Mouse (Mus musculus): ENCODE measurements at regions not wholly inside any gene's neighbourhood (a gene's known extent, or its start where the extent isn't known, plus 50 kb on each side); places are given as distances from the start of the nearest gene placed in this dataset.
A peak's percentile ranks its signal among the peaks of the same experiment; 100 is the strongest.

DNA sequence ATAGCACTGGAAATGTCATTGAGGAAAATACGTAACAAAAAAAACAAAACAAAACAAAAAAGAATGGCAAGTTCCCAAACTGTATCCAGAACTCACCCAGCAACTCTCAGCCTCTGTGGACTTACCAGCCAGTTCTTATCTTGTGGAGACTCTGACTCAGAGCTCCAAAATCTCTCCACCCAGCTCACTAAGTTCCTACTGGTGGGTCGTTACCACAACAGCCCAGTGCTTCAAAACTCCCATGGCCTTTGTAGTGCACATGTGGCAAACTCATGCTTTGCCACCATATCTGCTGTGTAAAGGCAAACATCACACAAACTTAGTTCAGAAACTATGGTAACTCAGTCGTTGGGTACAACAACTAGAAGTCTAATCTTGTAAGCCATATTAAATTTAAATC lies 71.0 kb upstream of the Nrip1 start:
- no peak overlapping the region for H3K4me3 ChIP-seq (replicated peaks; ENCODE audit: low read length)
- no peaks in the 10 kb centered on the region for H3K4me1 ChIP-seq (replicated peaks; ENCODE audit: control insufficient read depth, insufficient read depth, low read length)
- no peak for DNase-seq (ENCODE audit: low spot score)
- H3K27ac ChIP-seq = no peak overlapping the region
- no peak overlapping the region for H3K9ac ChIP-seq
- no peaks in the 10 kb centered on the region for H3K36me3 ChIP-seq (replicated peaks; ENCODE audit: control insufficient read depth, insufficient read depth)
- no peaks in the 10 kb centered on the region for H3K9me3 ChIP-seq (ENCODE audit: control insufficient read depth, low read length)
- 86% methylated on average over 3 of the region's 3 CpGs for WGBS
- no peak overlapping the region for H3K4me2 ChIP-seq (replicated peaks)
- no peak for ATAC-seq (ENCODE audit: low FRiP score)
- H3K27me3 ChIP-seq (ENCODE audit: control insufficient read depth, insufficient read depth, low read length) = no peaks in the 10 kb centered on the region

DNA sequence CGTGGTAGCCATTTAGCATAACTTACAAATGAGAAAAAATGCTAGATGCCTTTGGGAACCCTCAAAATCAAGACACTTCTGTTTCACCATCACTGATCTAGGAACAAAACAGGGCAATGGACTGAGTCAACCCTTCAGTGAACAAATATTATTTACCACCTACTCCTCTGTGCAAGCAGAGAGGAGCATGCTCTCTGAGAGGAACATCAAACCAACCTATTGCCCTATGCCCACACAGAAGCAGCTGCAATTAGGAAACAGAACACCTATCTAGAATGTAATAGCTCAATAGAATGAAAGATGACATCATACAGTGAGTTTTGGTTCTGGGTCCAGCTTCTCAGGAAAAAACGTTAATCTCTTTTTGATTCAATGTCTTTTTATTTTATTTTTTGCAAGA lies 69.0 kb upstream of the Nrip1 start:
- no peak overlapping the region for H3K27ac ChIP-seq
- H3K9me3 ChIP-seq (ENCODE audit: control insufficient read depth, low read length) = no peaks in the 10 kb centered on the region
- H3K4me1 ChIP-seq (replicated peaks; ENCODE audit: control insufficient read depth, insufficient read depth, low read length) = no peaks in the 10 kb centered on the region
- no peaks in the 10 kb centered on the region for H3K27me3 ChIP-seq (ENCODE audit: control insufficient read depth, insufficient read depth, low read length)
- H3K4me2 ChIP-seq (replicated peaks) = no peak overlapping the region
- no peak for ATAC-seq (ENCODE audit: low FRiP score)
- no peak overlapping the region for H3K9ac ChIP-seq
- H3K4me3 ChIP-seq (replicated peaks; ENCODE audit: low read length) = no peak overlapping the region
- DNase-seq (ENCODE audit: low spot score) = no peak
- WGBS = 94% methylated on average over 2 of the region's 2 CpGs
- H3K36me3 ChIP-seq (replicated peaks; ENCODE audit: control insufficient read depth, insufficient read depth) = no peaks in the 10 kb centered on the region

DNA sequence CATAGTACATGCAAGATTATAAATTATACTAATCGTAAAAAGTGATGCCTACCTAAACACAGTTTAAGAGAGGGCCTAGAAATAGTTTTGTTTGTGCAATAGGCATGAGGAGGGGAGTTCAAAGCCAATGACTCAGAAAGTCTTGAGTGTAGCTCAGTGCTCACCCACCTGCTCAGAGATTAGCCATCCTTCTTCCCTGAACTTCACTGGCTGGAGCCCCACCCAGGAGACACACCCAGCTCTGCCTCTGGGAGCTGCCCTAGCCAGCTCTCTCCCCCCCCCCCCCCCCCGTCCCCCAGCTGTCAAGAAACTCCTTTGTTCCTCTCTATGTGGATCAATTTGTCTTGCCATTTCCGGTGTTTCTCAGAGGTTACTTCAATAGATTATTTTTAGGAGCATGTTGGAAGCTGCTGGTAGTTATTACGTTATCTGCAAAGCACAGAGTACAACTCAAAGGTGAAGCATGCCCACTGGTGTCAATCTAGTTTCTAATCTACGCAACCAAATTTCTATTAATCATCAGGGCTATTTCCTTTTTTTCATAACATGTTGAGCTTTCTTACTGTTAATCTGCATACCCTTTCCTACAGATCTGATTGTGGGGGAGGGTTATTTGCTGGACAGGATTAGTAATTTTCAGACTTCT lies 68.3 kb upstream of the Nrip1 start:
- no peak overlapping the region for H3K27ac ChIP-seq
- no peak overlapping the region for H3K9ac ChIP-seq
- no peak overlapping the region for H3K4me3 ChIP-seq (replicated peaks; ENCODE audit: low read length)
- no peak for ATAC-seq (ENCODE audit: low FRiP score)
- no peaks in the 10 kb centered on the region for H3K4me1 ChIP-seq (replicated peaks; ENCODE audit: control insufficient read depth, insufficient read depth, low read length)
- H3K27me3 ChIP-seq (ENCODE audit: control insufficient read depth, insufficient read depth, low read length) = no peaks in the 10 kb centered on the region
- H3K4me2 ChIP-seq (replicated peaks) = no peak overlapping the region
- DNase-seq (ENCODE audit: low spot score) = no peak
- H3K9me3 ChIP-seq (ENCODE audit: control insufficient read depth, low read length) = no peaks in the 10 kb centered on the region
- no peaks in the 10 kb centered on the region for H3K36me3 ChIP-seq (replicated peaks; ENCODE audit: control insufficient read depth, insufficient read depth)
- 56% methylated on average over 5 of the region's 5 CpGs for WGBS

DNA sequence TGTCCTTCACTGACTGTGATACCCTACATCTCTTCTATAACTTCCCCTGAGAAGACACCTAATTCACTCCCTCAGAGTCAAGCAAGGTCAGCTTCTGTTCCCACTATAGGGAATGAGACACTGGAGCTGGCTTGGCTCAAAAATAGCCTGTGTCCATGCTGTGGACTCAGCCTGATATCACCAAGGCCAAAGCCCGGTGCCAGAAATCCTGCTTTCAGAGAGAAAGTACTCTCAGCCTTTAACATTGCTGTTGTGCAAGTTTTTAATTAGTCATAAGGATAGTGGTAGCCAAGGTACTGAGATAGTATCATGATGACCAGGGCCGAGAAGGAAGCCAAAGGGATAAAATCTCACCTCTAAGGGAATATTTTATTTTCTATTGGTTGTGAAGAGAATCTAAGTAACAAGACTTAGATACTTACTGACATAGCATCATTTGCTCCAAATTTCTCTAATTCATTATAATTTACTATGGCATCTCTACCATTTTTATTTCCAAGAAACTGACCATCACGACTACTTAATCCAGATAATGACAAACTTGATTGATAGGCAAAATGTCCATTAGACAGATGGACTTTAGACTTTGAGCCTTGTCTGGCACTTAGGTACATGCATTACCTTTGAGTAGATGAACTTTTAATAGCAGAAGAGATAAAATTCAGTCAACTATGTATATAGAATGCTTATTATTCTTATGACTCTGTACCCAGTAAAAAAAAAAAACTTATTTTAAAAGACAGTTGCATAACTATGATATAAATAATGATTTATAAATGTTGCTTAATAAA lies 64.7 kb upstream of the Nrip1 start:
- no peaks in the 10 kb centered on the region for H3K4me1 ChIP-seq (replicated peaks; ENCODE audit: control insufficient read depth, insufficient read depth, low read length)
- DNase-seq (ENCODE audit: low spot score) = no peak
- H3K9ac ChIP-seq = no peak overlapping the region
- no peaks in the 10 kb centered on the region for H3K36me3 ChIP-seq (replicated peaks; ENCODE audit: control insufficient read depth, insufficient read depth)
- H3K27ac ChIP-seq = no peak overlapping the region
- H3K27me3 ChIP-seq (ENCODE audit: control insufficient read depth, insufficient read depth, low read length) = no peaks in the 10 kb centered on the region
- H3K4me3 ChIP-seq (replicated peaks; ENCODE audit: low read length) = no peak overlapping the region
- 93% methylated on average over 3 of the region's 3 CpGs for whole genome bisulfite sequencing
- ATAC-seq (ENCODE audit: low FRiP score) = no peak
- H3K4me2 ChIP-seq (replicated peaks) = no peak overlapping the region
- no peaks in the 10 kb centered on the region for H3K9me3 ChIP-seq (ENCODE audit: control insufficient read depth, low read length)

DNA sequence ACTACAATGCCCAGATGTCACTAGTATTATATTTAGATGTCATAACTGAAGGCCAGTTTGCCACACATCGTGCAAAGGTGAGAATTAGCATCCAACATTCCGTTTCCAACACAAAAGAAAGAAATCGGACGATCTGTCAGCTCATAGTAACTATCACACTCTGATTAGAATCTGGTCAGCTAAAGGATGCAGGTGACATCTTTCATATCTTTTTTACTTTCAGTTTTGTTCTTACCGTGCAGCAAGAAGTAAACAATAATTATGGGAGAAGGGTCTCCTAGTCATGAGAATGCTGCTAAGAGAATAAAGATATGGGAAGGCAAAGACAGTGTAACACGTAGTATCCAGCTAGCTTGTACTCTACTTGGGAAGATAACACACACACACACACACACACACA lies 62.7 kb upstream of the Nrip1 start:
- 91% methylated on average over 6 of the region's 6 CpGs for WGBS
- no peak overlapping the region for H3K27ac ChIP-seq
- no peaks in the 10 kb centered on the region for H3K27me3 ChIP-seq (ENCODE audit: control insufficient read depth, insufficient read depth, low read length)
- no peak overlapping the region for H3K4me2 ChIP-seq (replicated peaks)
- DNase-seq (ENCODE audit: low spot score) (no peak), ATAC-seq (ENCODE audit: low FRiP score) (no peak)
- H3K9ac ChIP-seq = no peak overlapping the region
- H3K4me3 ChIP-seq (replicated peaks; ENCODE audit: low read length) = no peak overlapping the region
- H3K9me3 ChIP-seq (ENCODE audit: control insufficient read depth, low read length) = no peaks in the 10 kb centered on the region
- H3K4me1 ChIP-seq (replicated peaks; ENCODE audit: control insufficient read depth, insufficient read depth, low read length) = no peaks in the 10 kb centered on the region
- no peaks in the 10 kb centered on the region for H3K36me3 ChIP-seq (replicated peaks; ENCODE audit: control insufficient read depth, insufficient read depth)

DNA sequence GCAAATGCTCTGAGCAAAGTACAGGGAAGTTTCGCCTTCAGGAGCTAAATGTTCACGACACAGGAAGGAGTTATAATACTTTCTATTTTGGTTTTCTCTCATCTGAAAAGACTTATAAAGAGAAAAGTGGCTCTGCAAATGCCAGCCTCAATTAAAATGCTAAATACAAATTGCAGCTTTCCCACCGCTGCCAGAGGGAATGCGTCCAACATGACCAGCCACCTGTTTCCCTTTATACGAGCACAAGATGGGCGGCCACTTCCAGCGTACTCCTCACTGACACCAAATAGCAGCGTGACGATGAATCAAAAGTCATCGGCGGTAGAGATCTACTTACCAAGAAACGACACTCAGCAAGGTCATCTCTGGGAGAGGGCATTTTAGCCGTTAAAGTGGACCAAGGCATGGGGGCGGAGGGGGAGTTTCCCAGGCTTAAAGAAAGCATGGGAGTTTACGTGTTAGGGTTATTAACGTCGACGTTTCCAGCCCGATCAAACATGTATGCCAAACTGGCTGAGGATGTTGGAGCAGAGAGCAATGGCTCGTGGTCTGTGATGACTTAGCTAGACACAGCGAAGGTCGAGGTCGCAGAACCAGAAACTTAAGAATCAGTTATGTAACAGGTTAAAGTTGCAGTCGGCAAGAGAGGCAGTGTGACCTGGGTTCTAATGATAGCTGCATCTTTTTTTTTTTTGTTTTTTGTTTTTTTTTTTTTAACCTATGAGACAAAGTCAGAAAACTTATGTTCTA lies 59.6 kb upstream of the Nrip1 start:
- Histone ChIP-seq H3K27ac (no peak overlapping the region), H3K9me3 (ENCODE audit: control insufficient read depth, low read length) (no peaks in the 10 kb centered on the region), H3K27me3 (ENCODE audit: control insufficient read depth, insufficient read depth, low read length) (no peaks in the 10 kb centered on the region), H3K4me2 (replicated peaks) (no peak overlapping the region), H3K4me1 (replicated peaks; ENCODE audit: control insufficient read depth, insufficient read depth, low read length) (no peaks in the 10 kb centered on the region), H3K9ac (no peak overlapping the region), H3K4me3 (replicated peaks; ENCODE audit: low read length) (no peak overlapping the region), H3K36me3 (replicated peaks; ENCODE audit: control insufficient read depth, insufficient read depth) (no peaks in the 10 kb centered on the region)
- DNase-seq (ENCODE audit: low spot score) (no peak), ATAC-seq (ENCODE audit: low FRiP score) (no peak)
- 83% methylated on average over 24 of the region's 24 CpGs for WGBS

DNA sequence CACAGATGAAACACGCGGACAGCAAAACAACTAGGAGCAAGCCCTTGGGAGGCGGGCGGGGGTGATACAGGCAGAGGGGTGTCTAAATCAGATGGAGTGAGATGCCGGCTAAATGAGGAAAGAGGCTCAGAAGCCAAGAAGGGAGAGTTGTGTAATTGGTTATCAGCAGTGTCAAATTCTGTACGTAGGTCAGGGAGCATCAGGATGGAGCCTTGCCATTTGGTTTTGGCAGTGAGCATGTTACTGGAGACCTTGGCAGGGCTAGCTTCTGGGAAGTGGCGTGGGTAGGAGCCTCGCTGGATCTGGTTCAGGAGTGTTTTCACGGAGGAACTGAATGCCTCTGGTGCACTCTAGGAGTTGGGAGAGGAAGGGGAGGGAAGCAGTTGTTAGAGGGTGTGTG lies 58.7 kb upstream of the Nrip1 start:
- Histone ChIP-seq H3K36me3 (replicated peaks; ENCODE audit: control insufficient read depth, insufficient read depth) (no peaks in the 10 kb centered on the region), H3K4me1 (replicated peaks; ENCODE audit: control insufficient read depth, insufficient read depth, low read length) (no peaks in the 10 kb centered on the region), H3K4me3 (replicated peaks; ENCODE audit: low read length) (no peak overlapping the region), H3K27ac (no peak overlapping the region), H3K27me3 (ENCODE audit: control insufficient read depth, insufficient read depth, low read length) (no peaks in the 10 kb centered on the region), H3K4me2 (replicated peaks) (no peak overlapping the region), H3K9ac (no peak overlapping the region), H3K9me3 (ENCODE audit: control insufficient read depth, low read length) (no peaks in the 10 kb centered on the region)
- 85% methylated on average over 9 of the region's 9 CpGs for WGBS
- ATAC-seq (ENCODE audit: low FRiP score) (peak; percentile 31; the same call in 1 of the 2 replicates), DNase-seq (ENCODE audit: low spot score) (no peak)

DNA sequence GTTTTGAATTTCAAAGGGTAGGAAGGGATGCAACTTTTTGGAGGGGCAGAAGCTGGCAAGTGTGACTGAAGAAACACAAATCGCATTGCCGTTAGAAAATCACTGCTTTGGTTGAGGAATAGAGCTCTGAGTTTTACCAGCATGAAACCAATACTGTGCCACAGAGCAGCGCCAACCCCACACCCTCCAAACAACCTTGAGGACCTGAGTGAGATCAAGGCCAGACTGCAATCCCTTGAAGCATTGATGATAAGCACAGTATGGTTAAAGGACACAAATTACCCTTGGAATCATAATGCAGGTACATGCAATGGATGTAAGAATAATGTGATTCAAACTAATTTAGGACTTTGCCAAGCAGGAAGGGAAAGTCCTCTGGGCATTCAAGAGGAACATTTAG lies 55.5 kb upstream of the Nrip1 start:
- WGBS = 91% methylated on average over 3 of the region's 3 CpGs
- H3K4me2 ChIP-seq (replicated peaks) = no peak overlapping the region

DNA sequence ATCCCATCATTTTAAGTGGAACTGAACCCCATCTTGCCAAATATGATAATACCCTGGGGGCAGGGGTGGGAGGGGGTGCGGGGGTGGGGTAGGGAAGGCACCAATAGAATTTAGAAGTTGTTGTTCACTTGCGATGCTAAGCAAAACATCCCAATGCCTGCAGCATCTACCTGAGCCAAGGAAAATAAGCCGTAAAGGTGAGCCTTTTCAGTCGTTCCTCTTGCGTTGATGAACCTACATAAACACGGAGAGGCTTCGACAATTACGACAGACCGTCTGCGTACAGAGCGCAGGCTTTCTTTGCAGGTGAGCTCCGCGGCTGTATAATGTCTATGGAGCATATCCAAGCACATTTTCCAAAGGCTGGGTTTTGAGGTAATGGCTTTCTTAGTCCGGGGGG lies 50.3 kb upstream of the Nrip1 start:
- Histone ChIP-seq H3K4me3 (replicated peaks; ENCODE audit: low read length) (no peak overlapping the region), H3K27me3 (ENCODE audit: control insufficient read depth, insufficient read depth, low read length) (no peaks in the 10 kb centered on the region), H3K9ac (no peak overlapping the region), H3K27ac (no peak overlapping the region), H3K4me2 (replicated peaks) (no peak overlapping the region), H3K4me1 (replicated peaks; ENCODE audit: control insufficient read depth, insufficient read depth, low read length) (no peaks in the 10 kb centered on the region), H3K36me3 (replicated peaks; ENCODE audit: control insufficient read depth, insufficient read depth) (no peaks in the 10 kb centered on the region), H3K9me3 (ENCODE audit: control insufficient read depth, low read length) (no peaks in the 10 kb centered on the region)
- DNase-seq (ENCODE audit: low spot score) (no peak), ATAC-seq (ENCODE audit: low FRiP score) (no peak)
- 86% methylated on average over 14 of the region's 14 CpGs for WGBS

More for the DNA sequence above, 55.5 kb upstream of the Nrip1 start:
- DNase-seq (ENCODE audit: low spot score) = no peak
- no peaks in the 10 kb centered on the region for H3K9me3 ChIP-seq (ENCODE audit: control insufficient read depth, low read length)
- H3K27ac ChIP-seq = no peak overlapping the region
- no peak overlapping the region for H3K9ac ChIP-seq
- ATAC-seq (ENCODE audit: low FRiP score) = no peak
- no peaks in the 10 kb centered on the region for H3K36me3 ChIP-seq (replicated peaks; ENCODE audit: control insufficient read depth, insufficient read depth)
- no peaks in the 10 kb centered on the region for H3K4me1 ChIP-seq (replicated peaks; ENCODE audit: control insufficient read depth, insufficient read depth, low read length)
- H3K27me3 ChIP-seq (ENCODE audit: control insufficient read depth, insufficient read depth, low read length) = no peaks in the 10 kb centered on the region
- H3K4me3 ChIP-seq (replicated peaks; ENCODE audit: low read length) = no peak overlapping the region

Measured in hindbrain, embryonic 14.5 days (tissue).